Mouse (Mus musculus): ENCODE measurements around the gene Arfgap1.

Gene Arfgap1

DNA sequence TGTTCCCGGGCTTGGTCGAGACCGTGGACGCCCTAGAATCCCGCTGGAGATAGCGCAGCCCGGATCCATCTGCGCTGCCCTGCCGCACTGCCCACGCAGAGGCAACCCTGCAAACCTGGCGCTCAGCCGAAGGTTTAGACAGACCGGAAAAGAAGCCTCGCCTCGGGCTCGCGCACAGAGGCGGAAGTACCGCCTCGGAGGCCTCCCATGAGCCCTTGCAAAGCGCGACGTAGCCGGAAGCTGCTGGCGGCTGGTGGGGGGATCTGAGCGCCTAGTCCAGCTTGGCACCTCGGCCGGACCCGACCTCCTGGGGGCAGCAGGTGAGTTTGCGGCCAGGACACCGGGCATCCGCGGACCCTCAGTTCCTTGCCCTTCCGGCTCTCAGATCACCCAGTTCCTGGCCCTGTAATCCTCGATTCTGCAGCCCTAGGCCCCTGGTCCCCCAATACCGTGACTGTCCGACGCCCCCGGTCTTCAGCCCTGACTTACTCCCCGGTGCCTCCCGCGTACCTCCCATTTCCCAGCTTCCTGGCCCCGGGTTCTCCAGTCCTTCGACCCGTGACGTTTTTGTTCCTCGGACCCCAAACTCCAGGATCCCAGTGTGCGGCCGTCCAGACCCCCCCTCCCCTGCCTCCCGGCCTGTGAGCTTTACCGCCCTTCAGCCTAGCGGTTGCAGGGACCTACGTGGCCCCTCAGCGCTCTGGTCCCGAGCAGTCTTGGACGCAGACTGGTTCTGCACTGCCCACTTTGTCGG is at the start of gene Arfgap1:
Gene Arfgap1, plus strand, starts transcription at position 216 of the 754 bp plus-strand sequence.
- DNase-seq (ENCODE audit: low spot score), result peak; percentile 88

DNA sequence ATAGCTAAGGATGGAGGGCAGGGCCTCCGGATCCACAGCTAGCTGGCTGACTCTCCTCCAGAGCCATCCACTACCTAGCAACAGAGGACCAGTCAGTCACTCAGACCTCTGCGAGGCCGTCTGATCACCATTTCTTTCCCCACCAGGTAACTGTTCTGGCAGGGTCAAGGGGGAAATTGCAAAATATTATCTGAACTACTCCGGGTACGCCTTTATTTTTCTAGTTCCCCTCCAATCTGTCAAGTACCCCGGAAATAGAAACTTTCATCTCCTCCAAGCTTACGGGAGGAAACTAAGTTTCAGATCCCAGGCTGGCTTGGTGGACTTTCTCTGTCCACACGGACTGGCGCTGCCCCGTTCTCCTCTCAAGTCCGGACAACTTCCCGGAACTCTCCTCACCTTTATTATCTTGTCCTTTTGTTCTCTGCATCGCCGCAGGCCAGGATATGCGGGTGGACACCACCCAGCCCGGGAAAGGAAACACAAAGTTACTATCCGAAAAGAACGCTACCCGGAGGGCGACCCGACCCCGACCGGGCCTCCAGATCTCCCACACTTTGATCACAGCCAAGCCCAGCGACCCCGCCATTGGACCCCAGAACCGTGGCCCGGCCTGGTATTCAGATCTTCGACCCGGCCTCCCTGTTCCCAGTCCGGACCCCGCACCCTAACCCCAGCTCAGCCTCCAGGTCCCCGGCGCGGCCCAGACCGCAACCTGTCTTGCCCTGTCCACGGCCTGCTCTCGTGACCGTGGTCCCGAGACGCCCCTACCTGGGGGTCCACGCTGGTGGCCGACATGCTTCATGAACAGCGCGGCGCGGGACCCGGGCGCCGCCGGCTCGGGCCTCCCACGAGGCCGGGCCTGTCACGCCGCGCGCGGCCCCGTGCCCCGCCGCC is 46.9 kb upstream of the Arfgap1 start:
- no peak for DNase-seq (ENCODE audit: low spot score)

DNA sequence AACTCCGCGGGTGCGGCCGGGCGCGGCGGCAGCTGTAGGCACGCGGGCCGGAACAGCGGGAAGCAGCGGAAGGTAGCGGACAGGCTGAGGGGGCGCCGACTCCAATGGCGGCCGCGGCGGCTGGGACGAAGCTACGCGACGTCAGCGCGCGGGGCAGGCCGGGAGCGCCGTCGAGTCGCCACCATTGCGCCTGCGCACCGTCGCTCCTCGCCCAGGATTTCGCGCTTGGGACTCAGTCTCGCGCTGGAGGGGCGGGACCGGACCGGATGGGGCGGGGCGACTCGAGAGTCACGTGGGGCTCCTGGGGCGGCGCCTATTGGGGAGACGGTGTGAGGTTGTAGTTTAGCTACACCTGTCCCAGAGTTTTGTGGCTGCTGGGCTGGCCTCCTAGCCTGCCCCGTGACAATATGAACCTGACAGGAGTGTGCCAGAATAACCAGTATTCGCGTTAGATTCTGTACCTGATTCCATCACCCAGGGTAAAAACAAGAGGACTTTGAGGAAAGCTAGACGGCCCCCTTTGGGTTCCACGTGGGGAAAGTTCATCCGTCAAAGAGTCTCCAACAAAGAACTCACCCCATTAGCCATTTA is 46.1 kb upstream of the Arfgap1 start, which contains the start of gene Ythdf1:
Gene Ythdf1, minus strand, starts transcription at position 140 of the 591 bp plus-strand sequence.
- peak; percentile 98 for DNase-seq (ENCODE audit: low spot score)

DNA sequence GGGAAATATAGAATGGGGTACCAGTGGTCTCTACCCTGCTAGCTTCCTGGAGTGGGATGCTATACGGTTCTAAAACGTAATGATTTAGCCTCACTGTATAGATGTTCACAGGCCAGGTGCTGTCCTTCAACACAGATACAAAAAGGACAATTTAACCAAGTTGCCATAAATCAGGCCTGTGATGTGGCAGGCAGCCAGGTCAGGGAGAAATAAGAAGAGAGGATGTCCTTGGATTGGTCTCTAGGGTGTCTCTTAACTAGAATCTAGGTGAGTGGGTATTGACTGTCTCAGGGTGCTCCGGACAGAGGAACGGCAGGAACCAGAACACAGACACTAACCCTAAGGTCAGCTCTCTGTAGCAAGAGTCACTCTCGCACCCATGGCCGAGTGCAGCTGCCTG is 44.3 kb upstream of the Arfgap1 start:
- no peak for DNase-seq (ENCODE audit: low spot score)

DNA sequence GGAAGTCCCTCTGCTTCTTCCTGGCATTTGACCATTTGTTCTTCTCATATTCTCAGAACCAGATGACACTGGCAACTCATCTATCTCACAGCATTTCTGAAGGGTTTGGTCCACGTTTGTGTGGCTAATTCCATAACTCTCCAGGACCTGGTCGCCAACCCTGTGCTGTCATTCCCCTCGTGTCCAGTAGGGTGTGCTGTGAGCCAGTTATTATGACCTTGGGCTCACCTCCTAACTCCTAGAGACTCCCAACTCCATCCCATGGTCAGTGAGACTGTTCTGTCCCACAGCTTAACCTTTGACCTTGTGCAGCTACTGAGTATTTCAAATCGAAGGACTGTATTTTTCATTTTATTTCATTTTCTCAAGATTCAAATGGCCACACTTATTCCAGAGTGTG is 41.8 kb upstream of the Arfgap1 start:
- DNase-seq (ENCODE audit: low spot score), result peak; percentile 46

DNA sequence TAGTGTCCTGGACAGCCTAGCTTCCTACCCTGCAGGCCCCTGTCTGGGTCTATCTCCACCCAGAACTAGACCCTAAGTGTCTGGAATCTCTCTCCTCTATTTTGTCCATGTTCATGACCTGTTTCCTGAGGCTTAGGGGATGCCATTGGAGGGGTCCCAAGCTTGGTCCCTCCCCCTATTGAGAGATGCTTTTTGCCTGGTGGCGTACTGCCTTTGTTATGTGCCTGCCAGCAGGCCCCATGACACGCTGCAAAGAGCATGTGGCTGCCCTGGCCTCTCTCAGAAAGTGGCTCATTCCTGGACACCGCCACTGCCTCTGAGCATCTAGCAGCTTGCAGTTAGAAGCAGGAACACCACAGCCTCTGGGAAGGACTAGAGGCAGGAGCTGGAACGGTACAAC is 38.3 kb upstream of the Arfgap1 start, which contains the start of gene Birc7:
Gene Birc7, plus strand, starts transcription at position 301 of the 400 bp plus-strand sequence.
- DNase-seq (ENCODE audit: low spot score), result no peak

DNA sequence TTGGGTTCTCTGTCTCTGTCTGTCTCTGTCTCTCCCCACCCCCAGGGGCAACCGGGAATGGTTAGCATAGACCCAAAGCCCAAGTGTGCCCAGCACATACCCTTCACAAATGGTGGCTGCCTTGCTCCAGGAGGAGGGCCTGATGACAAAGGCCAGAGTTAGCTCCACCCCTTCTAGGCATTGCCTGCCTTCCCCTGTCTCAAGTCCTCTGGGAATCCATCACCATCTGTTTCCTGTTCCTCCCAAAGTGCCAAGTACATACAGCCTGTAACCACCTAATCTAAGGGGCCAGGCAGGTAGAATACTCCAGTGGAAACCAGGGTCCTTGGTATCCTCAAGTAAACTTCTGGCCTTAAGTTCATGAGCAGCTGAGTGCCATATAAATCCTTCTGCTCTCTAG is 34.6 kb upstream of the Arfgap1 start:
- no peak for DNase-seq (ENCODE audit: low spot score)

DNA sequence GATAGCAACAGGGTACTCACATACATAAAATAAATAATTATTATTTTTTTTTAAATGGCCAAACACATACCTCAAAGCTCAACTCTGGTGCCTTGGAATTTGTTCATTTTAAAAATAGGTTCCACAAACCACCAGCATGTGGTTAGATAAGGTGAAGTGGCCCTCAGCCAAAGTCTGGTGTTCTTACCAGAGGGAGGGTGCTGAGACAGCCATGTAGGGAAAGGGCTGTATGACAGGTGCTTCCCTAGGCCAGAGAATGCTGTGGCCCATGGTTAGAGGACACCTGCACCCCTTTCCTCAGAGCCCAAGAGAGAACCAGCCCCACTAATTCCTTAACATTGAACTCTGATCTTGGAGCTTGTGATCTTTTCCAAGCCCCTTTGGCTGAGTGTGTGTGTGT is 26.8 kb upstream of the Arfgap1 start:
- DNase-seq (ENCODE audit: low spot score), result no peak

DNA sequence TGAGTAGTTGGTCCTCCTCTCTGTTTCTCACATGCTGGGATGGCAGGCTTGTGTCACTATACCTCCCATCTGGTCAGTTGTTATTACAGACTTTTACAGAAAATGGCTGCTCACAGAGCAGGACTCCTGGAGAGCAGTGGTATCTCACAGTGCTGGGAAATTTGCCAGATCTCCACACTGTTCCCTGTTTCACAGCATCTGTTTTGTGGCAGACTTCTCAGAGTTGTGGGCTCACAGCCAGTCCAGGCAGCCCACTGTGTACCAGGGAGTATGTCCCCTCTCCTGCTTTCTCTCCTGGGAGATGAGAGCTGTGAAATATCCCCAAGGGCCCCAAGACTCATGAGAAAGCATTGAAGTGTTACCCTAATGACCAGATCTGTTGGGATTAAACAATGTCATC is 25.2 kb upstream of the Arfgap1 start:
- DNase-seq (ENCODE audit: low spot score), result no peak

DNA sequence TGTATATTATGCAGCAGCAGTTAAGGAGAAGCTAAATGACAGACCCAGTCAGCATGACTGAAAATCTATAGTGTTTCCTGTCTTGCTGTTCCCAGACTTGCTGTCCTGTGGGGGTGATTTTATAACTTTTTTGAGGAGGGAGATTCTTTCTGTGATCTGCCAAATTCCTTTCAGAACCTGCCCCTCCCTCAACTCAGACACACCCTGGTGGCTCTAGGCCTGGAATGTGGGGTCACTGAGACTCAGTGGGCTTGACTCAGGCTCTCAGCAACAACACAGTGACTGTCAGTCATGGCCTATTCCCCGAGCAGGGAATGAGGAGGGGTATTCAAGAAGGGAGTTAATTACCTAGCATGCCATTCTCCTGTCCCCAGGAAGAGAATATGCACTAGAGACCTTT is 17.1 kb upstream of the Arfgap1 start:
- no peak for DNase-seq (ENCODE audit: low spot score)

DNA sequence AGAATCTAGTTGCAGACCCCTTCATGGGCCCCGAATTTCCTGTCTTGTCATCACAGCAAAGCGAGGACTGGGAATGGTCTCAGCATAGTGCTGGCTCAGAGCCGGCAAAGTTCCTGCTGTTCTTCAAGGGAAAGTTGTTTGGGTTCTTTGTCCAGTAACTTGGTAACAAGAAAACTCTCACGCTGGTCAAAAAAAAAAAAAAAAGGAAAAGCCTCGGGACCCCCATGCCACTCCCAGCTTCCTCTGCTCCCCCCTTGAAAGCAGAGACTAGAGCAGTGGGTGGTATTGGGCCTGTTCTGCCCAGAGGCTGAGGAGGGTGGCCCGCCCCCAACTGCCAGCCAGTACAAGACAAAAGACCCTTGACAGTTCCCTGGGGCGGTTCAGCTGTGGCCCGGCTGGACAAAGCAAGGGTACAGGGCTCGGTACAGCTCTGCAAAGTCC is 14.3 kb upstream of the Arfgap1 start:
- no peak for DNase-seq (ENCODE audit: low spot score)

DNA sequence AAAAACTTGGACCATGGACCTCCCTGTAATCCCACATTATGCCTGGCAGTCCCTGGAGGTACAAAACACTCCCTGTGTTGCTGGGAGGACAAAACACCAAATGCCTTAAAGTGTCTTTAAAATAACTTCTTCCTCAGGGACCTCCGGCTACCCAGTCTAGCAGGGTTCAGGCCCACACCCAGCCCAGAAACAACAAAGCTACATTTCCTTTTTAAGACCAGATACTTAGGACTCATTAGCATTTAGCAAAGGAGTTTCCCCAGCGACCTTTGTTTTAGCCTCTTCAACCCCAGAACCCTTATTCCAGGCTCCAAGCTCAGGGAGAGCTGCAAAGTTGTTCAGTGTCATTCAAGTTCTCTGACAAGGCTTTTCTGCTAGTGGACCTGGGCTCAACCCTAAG is 13.4 kb upstream of the Arfgap1 start:
- DNase-seq (ENCODE audit: low spot score), result no peak

DNA sequence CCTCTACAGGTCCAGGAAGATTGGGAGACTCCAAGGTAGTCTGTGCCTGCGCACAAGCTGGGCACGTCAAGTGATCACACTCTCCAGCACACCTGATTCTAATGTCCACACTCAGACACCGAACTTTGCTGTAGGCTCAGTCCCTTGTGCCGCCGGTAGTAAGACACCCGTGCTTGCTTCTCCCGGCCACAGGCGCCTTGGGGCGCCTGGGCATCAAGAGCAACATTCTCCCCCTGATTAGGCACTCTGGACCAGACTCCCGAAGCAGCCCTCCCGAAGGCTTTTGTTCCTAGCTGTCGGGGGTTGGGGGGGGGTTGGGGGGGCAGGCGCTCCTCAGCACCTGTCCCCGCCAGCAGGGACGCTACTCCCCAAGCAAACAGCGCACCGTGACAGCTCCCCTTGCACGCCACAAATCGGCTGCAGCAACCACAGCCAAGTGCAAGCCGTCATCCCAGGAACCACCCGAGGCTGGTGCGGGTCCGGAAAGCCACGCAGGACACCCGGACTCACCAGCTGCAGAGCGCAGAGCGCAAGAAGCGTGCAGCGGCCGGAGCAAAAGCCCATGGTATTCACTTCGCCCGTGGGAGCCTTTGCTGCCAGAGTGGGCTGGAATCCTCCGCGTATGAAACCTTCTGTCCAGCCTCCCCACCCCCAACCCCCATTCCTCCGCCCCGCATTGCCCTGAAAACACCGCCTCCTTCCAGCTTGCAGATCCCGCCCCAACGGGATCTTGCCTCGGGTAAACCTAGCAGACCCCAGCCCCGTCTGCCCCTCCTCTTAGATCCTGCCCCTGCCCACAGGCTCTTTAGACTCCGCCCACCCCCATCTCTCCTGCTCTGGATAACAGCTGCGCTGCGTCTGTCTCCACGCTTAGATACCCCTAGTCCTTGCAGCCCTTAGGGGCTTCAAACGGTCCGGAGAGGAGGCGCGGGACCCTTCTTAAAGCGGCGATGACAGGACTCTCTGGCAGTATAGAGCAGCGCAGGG is 12.7 kb upstream of the Arfgap1 start, which contains the start of gene Nkain4:
Gene Nkain4, minus strand, starts transcription at position 639 of the 987 bp plus-strand sequence.
- DNase-seq (ENCODE audit: low spot score), result no peak

DNA sequence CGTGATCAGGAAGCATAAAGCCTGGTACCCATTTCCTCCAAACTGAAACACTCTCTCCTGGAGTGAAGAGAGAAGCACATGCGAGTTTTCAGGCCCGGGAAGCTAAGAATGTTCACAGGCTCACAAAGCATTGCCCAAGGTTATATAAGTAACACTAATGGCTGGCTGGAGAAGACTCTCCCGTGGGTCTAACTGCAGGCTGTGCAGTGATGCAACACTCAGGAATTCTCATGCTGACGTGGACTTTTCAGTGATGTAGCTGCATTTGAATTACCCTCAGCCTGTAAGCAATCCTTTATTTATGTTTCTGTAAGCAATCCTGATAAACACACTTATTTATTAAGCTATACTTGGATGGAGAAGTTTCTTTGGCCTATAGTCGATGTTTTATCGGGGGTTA is 7.4 kb upstream of the Arfgap1 start:
- no peak for DNase-seq (ENCODE audit: low spot score)

DNA sequence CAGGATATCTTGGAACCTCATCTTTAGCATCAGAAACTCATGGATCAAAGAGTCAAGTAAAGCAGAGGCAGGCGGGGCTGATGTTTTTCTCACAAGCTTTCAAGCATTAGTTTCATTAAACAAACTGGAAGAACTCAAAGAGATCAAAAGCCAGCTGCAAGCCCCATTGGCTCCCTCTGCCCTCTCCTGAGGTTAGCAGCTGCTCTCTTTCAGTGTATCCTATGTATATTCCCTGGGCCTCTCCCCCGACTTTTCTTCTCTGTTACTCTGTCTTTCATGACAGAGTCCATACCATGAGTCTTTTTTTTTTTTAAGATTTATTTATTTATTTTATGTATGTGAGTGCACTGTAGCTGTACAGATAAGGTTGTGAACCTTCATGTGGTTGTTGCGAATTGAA is 6.8 kb upstream of the Arfgap1 start:
- no peak for DNase-seq (ENCODE audit: low spot score)

DNA sequence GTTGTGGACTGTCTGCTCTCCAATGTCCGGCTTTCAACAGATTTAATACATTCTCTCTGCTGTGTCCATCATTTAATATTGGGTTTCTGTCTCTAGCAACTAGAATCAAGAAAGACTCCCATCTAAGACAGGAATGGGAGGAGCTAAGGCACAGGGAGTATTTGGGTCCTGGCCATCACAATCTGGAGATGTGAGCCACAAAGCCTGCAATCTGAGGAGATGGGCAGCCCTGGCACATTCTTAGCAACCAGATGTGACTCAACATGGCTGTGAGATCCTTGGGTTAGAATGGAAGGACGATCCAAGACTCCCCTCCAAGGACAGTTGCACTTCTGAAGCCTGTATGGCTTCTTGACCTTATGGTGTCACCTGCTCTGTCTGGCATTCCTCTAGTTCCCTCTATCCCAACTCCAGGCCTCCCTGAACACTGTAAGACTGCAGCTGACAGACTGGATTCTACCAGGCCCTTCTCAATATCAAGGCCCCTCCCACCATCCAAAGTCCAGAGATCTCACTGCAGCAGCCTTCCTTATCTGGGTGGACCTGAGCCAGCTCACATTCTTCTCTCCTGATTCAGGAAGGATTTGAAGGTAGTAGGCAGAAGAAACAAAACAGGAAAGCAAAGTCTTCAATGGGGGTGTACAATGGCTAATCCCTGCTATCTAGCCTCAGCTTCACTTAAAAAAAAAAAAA is 4.3 kb upstream of the Arfgap1 start:
- no peak for DNase-seq (ENCODE audit: low spot score)

DNA sequence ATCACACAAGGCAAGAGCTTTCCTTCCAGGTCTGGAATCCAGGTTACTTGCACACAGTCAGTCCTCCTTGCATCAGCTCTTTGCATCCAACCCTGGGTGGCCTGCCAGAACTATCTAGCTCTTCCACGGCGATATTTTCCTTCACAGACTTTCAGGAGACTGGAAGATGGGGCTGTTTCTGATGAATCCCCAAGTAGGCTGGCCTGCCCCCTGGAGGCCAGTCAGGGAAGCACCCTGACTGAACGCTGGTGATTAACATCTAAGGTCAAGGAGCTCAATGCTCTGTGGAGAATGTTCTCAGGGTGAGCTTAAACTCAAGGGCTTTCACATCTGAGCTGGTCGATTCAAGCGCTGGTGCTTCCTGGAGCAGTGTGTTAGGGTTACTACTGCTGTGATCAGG is 3.1 kb upstream of the Arfgap1 start:
- peak; percentile 67 for DNase-seq (ENCODE audit: low spot score)

DNA sequence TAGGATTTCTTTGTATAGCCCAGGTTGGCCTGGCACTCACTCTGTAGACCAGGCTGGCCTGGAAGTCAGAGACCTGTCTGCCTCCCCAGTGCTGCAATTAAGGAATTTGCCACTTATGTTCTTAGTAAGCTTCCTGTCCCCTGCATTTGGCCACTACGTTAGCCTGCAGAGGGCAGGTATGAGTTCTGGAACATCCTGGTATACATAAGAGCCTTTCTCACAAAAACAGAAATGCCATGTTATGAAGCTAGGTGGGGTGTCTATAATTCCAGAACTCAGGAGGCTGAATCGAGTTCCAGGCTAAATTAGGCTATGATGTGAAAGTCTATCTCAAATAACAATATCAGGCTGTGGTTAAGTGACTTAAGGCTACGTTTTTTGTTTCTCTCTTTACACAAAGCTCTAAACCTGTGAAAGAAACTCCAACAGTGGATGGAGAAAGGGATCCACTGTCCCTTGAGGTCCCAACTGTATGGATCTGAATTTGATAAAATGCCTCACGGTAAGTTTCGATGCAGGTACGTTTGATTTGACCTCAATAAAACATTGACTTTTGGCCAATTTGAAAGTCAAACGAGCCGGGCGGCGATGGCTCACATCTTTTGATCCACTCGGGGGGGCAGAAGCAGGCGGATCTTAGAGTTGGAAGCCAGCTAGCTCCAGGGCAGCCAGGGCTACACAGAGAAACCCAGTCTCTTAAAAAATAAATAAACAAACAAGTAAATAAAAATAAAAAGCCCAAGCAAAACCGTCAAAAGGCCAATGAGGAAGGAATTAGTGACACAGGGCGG is 738 bp upstream of the Arfgap1 start:
- peak; percentile 19 for DNase-seq (ENCODE audit: low spot score)

DNA sequence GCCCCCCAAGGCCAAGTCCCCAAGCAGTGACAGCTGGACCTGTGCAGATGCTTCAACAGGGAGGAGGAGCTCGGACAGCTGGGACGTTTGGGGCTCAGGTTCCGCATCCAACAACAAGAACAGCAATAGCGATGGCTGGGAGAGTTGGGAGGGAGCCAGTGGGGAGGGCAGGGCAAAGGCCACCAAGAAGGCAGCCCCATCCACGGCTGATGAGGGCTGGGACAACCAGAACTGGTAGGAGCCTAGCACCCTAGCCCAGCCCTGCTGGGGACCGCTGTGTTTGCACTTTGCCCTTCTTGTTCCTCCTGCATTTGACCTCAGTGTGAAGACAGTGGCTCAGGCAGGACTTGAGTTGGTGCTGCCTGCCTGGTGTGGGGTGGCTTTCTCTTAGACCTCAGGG is 14.1 kb downstream of the Arfgap1 start:
- no peak for DNase-seq (ENCODE audit: low spot score)

DNA sequence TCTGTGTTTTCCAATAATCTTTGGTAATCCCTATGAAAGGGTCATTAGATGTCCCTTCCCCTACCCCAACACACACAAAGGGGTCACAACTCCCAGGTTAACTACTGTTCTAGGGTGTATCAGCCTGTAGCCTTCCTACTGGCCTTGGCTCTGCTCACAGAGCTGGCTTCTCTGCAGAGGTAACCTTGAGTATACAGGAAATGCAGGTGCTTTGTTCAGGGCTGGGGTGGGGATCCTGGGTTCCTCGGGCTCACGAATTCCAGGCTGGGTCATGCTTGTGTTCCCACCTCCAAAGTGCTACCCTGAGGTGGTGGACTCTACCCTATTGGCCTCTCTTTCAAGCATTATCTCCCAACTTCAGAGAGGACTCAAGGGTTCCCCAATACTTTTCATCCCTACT is 18.6 kb downstream of the Arfgap1 start:
- DNase-seq (ENCODE audit: low spot score), result no peak

Measured in T-cell, adult 2 months (primary cell).